Mouse (Mus musculus) Patski (cell line): ENCODE data around the gene Gfral. TPM values are rescaled to one million over a fixed set of nuclear protein-coding genes. Genes with fewer than 3 reads are reported as not detected.
A peak's percentile ranks its signal among the peaks of the same experiment; 100 is the strongest.

Experiments
- ATAC-seq: fragments of 100-300 bp; one replicate; pipeline ENCODE4 v1.8.0; 2021
- CTCF ChIA-PET: fragments of 350-600 bp; sonication (Branson Sonifier 250); formaldehyde crosslinking; loops from one replicate; lab custom pipeline; 2022; ENCODE audit warnings: inconsistent platforms; lab: Charles Lee
- POLR2A ChIA-PET: fragments of 350-600 bp; sonication (Branson Sonifier 250); formaldehyde crosslinking; loops from one replicate; lab custom pipeline; 2022; ENCODE audit warnings: antibody characterized with exemption, inconsistent platforms; lab: Charles Lee
- DNase-seq: peaks from one replicate; pipeline ENCODE4 v3.0.0-alpha.2; 2011; ENCODE audit warnings: low read depth, low spot score
- H3K27me3 ChIP-seq: fragments of 371-371 bp; one replicate; pipeline ENCODE4 v1.5.1; 2021
- CTCF ChIP-seq: fragments of 100-300 bp; IDR thresholded peaks from one replicate; pipeline ENCODE4 v1.5.1; 2021
- in situ Hi-C: fragments of 300-500 bp; cut with MboI; formaldehyde crosslinking; loops from 3 replicates; pipeline ENCODE4 v1.11.1; 2018; ENCODE audit warnings: low pct_unique_long_range_greater_than_20kb, mixed read lengths
- polyA plus RNA-seq: library from polyadenylated mRNA; unstranded; gene quantifications from one replicate; pipeline ENCODE4 v1.2.3, GENCODE M21; 2021

The Gfral gene
- not detected for polyA plus RNA-seq

- CTCF ChIA-PET = no interaction called here
- H3K27me3 ChIP-seq = peaks cover 31% of the 10 kb centered on the region
- ATAC-seq = no peak
- TF ChIP-seq CTCF = no peak
- POLR2A ChIA-PET = no interaction called here
- no peak for DNase-seq
- in situ Hi-C loops = no loop called here
These were observed at the start of gene Gfral for GRCm38 (mm10) chr9:76213557-76213956. TSS of gene Gfral (minus strand) at chr9:76213657.

- no peak for DNase-seq
- ATAC-seq = no peak
- POLR2A ChIA-PET = no interaction called here
- no peaks in the 10 kb centered on the region for H3K27me3 ChIP-seq
- in situ Hi-C loops = loop anchor here (25.0 kb wide), 1 partner anchor 1105 kb away; the partner anchor contains the start of gene Mlip
- no peak for TF ChIP-seq CTCF
- CTCF ChIA-PET = no interaction called here
These were observed 44.3 kb upstream of the Gfral start for GRCm38 (mm10) chr9:76257731-76258130.

GRCm38 (mm10) chr9:76252544-76252943, 39.1 kb upstream of the Gfral start:
- ATAC-seq (no peak), DNase-seq (no peak)
- CTCF ChIA-PET = no interaction called here
- POLR2A ChIA-PET = no interaction called here
- H3K27me3 ChIP-seq = peaks cover 2% of the 10 kb centered on the region
- in situ Hi-C loops = loop anchor here (25.0 kb wide), 1 partner anchor 1110 kb away; the partner anchor contains the start of gene Mlip
- TF ChIP-seq CTCF = no peak

- no peak for DNase-seq
- POLR2A ChIA-PET = no interaction called here
- CTCF ChIA-PET = no interaction called here
- TF ChIP-seq CTCF = no peak
- in situ Hi-C loops = loop anchor here (25.0 kb wide), 1 partner anchor 1110 kb away; the partner anchor contains the start of gene Mlip
- H3K27me3 ChIP-seq = peaks cover 2% of the 10 kb centered on the region
- ATAC-seq = no peak
These were observed 38.7 kb upstream of the Gfral start for GRCm38 (mm10) chr9:76252109-76252508.

- ChIA-PET CTCF (no interaction called here), POLR2A (no interaction called here)
- no peak for TF ChIP-seq CTCF
- in situ Hi-C loops = no loop called here
- ATAC-seq = no peak
- no peak for DNase-seq
- peaks cover 5% of the 10 kb centered on the region for H3K27me3 ChIP-seq
These were observed 28.9 kb upstream of the Gfral start for GRCm38 (mm10) chr9:76242322-76242721.

GRCm38 (mm10) chr9:76237946-76238345, 24.5 kb upstream of the Gfral start:
- CTCF ChIA-PET = interaction anchor here (0.9 to 1.6 kb wide), 2 partner anchors 32 to 478 kb away, joined by 3 to 5 read pairs; no protein-coding TSS in a partner anchor
- in situ Hi-C loops = loop anchor here (10.0 kb wide), 1 partner anchor 473 kb away; no protein-coding TSS in a partner anchor
- ATAC-seq = no peak

GRCm38 (mm10) chr9:76237243-76237642, 23.8 kb upstream of the Gfral start:
- CTCF ChIA-PET = interaction anchor here (0.9 to 1.6 kb wide), 3 partner anchors 32 to 478 kb away, joined by 3 to 5 read pairs (median 3); no protein-coding TSS in a partner anchor
- in situ Hi-C loops = loop anchor here (10.0 kb wide), 1 partner anchor 472 kb away; no protein-coding TSS in a partner anchor
- ATAC-seq (no peak), DNase-seq (no peak)
- H3K27me3 ChIP-seq = peaks cover 12% of the 10 kb centered on the region
- POLR2A ChIA-PET = no interaction called here
- TF ChIP-seq CTCF = no peak

More at GRCm38 (mm10) chr9:76237946-76238345, 24.5 kb upstream of the Gfral start:
- H3K27me3 ChIP-seq = peaks cover 12% of the 10 kb centered on the region
- TF ChIP-seq CTCF = no peak
- POLR2A ChIA-PET = no interaction called here
- DNase-seq = no peak

- H3K27me3 ChIP-seq = peaks cover 12% of the 10 kb centered on the region
- CTCF ChIA-PET = interaction anchor here (1.1 to 1.6 kb wide), 3 partner anchors 33 to 476 kb away, joined by 3 to 4 read pairs (median 3); no protein-coding TSS in a partner anchor
- POLR2A ChIA-PET = no interaction called here
- TF ChIP-seq CTCF = peak; percentile 76
- DNase-seq (no peak), ATAC-seq (no peak)
- in situ Hi-C loops = loop anchor here (10.0 kb wide), 1 partner anchor 472 kb away; no protein-coding TSS in a partner anchor
These were observed 23.2 kb upstream of the Gfral start for GRCm38 (mm10) chr9:76236626-76237025.

GRCm38 (mm10) chr9:76235945-76236503, 22.6 kb upstream of the Gfral start:
- TF ChIP-seq CTCF = no peak
- DNase-seq = no peak
- peaks cover 12% of the 10 kb centered on the region for H3K27me3 ChIP-seq
- ChIA-PET CTCF (interaction anchor here (1.1 kb wide), 1 partner anchor 475 kb away, joined by 4 read pairs; no protein-coding TSS in a partner anchor), POLR2A (no interaction called here)
- in situ Hi-C loops = loop anchor here (10.0 kb wide), 1 partner anchor 471 kb away; no protein-coding TSS in a partner anchor
- ATAC-seq = no peak

- ChIA-PET POLR2A (no interaction called here), CTCF (interaction anchor here (1.5 kb wide), 1 partner anchor 473 kb away, joined by 3 read pairs; no protein-coding TSS in a partner anchor)
- no peak for ATAC-seq
- in situ Hi-C loops = loop anchor here (10.0 kb wide), 1 partner anchor 470 kb away; no protein-coding TSS in a partner anchor
- no peak for DNase-seq
- TF ChIP-seq CTCF = no peak
- H3K27me3 ChIP-seq = peaks cover 12% of the 10 kb centered on the region
These were observed 21.4 kb upstream of the Gfral start for GRCm38 (mm10) chr9:76234899-76235298.

- DNase-seq (no peak), ATAC-seq (no peak)
- TF ChIP-seq CTCF = no peak
- ChIA-PET CTCF (no interaction called here), POLR2A (no interaction called here)
- in situ Hi-C loops = loop anchor here (10.0 kb wide), 1 partner anchor 466 kb away; no protein-coding TSS in a partner anchor
- peaks cover 19% of the 10 kb centered on the region for H3K27me3 ChIP-seq
These were observed 16.9 kb upstream of the Gfral start for GRCm38 (mm10) chr9:76230400-76230799.
